Mouse (Mus musculus): ENCODE data around the gene Pcyox1.
"Not testable (repeated sequence)": the region's sequence is repeated elsewhere in the genome, so short reads cannot be mapped to it uniquely, and the experiment has no call there.

Gene Pcyox1

GRCm38 (mm10) chr6:86366125-86366852, 30.7 kb downstream of the Pcyox1 start:
- DNase-seq (ENCODE audit: low spot score) = peak; percentile 51

- DNase-seq (ENCODE audit: low spot score) = peak; percentile 100
Observed at GRCm38 (mm10) chr6:86365371-86366124, 31.4 kb downstream of the Pcyox1 start, which contains the start of gene Fam136a. Gene Fam136a, plus strand, starts transcription at chr6:86365646.

GRCm38 (mm10) chr6:86364442-86365141, 32.4 kb downstream of the Pcyox1 start:
- peak; percentile 95 for DNase-seq (ENCODE audit: low spot score)

GRCm38 (mm10) chr6:86361373-86361772, 35.6 kb downstream of the Pcyox1 start:
- DNase-seq (ENCODE audit: low spot score) = no peak

GRCm38 (mm10) chr6:86360691-86361090, 36.3 kb downstream of the Pcyox1 start:
- DNase-seq (ENCODE audit: low spot score) = peak; percentile 38

GRCm38 (mm10) chr6:86356956-86357355, 40.0 kb downstream of the Pcyox1 start:
- no peak for DNase-seq (ENCODE audit: low spot score)

- DNase-seq (ENCODE audit: low spot score) = no peak
Observed at GRCm38 (mm10) chr6:86354948-86355347, 42.0 kb downstream of the Pcyox1 start.

- DNase-seq (ENCODE audit: low spot score) = peak; percentile 79
Observed at GRCm38 (mm10) chr6:86349257-86349656, 47.7 kb downstream of the Pcyox1 start.

GRCm38 (mm10) chr6:86346063-86346462, 50.9 kb downstream of the Pcyox1 start:
- no peak for DNase-seq (ENCODE audit: low spot score)

GRCm38 (mm10) chr6:86343656-86344055, 53.3 kb downstream of the Pcyox1 start:
- no peak for DNase-seq (ENCODE audit: low spot score)

- not testable (repeated sequence) for DNase-seq (ENCODE audit: low spot score)
Observed at GRCm38 (mm10) chr6:86336340-86336739, 60.6 kb downstream of the Pcyox1 start.
